Mouse (Mus musculus): ENCODE results near the gene Bfar.
"Not testable (repeated sequence)": the region's sequence is repeated elsewhere in the genome, so short reads cannot be mapped to it uniquely, and the experiment has no call there.

The Bfar gene

GRCm38 (mm10) chr16:13722937-13723336, 51.3 kb downstream of the Bfar start:
- no peak for DNase-seq (ENCODE audit: low read depth)

- no peak for DNase-seq (ENCODE audit: low read depth)
Measured at GRCm38 (mm10) chr16:13727811-13728335, 56.2 kb downstream of the Bfar start.

GRCm38 (mm10) chr16:13729428-13729827, 57.8 kb downstream of the Bfar start:
- no peak for DNase-seq (ENCODE audit: low read depth)

GRCm38 (mm10) chr16:13730285-13731255, 58.9 kb downstream of the Bfar start, which contains the start of gene Pla2g10:
Gene Pla2g10, minus strand, starts transcription at chr16:13730983.
- no peak for DNase-seq (ENCODE audit: low read depth)

- DNase-seq (ENCODE audit: low read depth) = no peak
Measured at GRCm38 (mm10) chr16:13732786-13733185, 61.1 kb downstream of the Bfar start.

GRCm38 (mm10) chr16:13733518-13734137, 62.0 kb downstream of the Bfar start:
- DNase-seq (ENCODE audit: low read depth) = peak; percentile 44

- DNase-seq (ENCODE audit: low read depth) = no peak
Measured at GRCm38 (mm10) chr16:13735977-13736376, 64.3 kb downstream of the Bfar start.

- not testable (repeated sequence) for DNase-seq (ENCODE audit: low read depth)
Measured at GRCm38 (mm10) chr16:13739044-13739443, 67.4 kb downstream of the Bfar start.

- DNase-seq (ENCODE audit: low read depth) = no peak
Measured at GRCm38 (mm10) chr16:13740844-13741243, 69.2 kb downstream of the Bfar start.

GRCm38 (mm10) chr16:13747708-13748107, 76.0 kb downstream of the Bfar start:
- DNase-seq (ENCODE audit: low read depth) = no peak

GRCm38 (mm10) chr16:13748124-13748523, 76.5 kb downstream of the Bfar start:
- DNase-seq (ENCODE audit: low read depth) = no peak

GRCm38 (mm10) chr16:13748813-13749212, 77.2 kb downstream of the Bfar start:
- DNase-seq (ENCODE audit: low read depth) = not testable (repeated sequence)

- DNase-seq (ENCODE audit: low read depth) = no peak
Measured at GRCm38 (mm10) chr16:13749306-13749705, 77.6 kb downstream of the Bfar start.

- DNase-seq (ENCODE audit: low read depth) = no peak
Measured at GRCm38 (mm10) chr16:13749981-13750380, 78.3 kb downstream of the Bfar start.

- no peak for DNase-seq (ENCODE audit: low read depth)
Measured at GRCm38 (mm10) chr16:13750626-13751025, 79.0 kb downstream of the Bfar start.
